Mouse (Mus musculus) limb, embryonic 15.5 days (tissue): Measurements from ENCODE around the gene Ttc28. TPM values are rescaled to one million over a fixed set of nuclear protein-coding genes. Genes with fewer than 3 reads are reported as not detected.

Source experiments
- ATAC-seq: fragments of 200-750 bp; cut with Nextera tagmentation; 2 replicates; pipeline ENCODE4 v1.8.0; 2017; ENCODE audit warnings: low read depth, moderate TSS enrichment; ENCODE audit not compliant: insufficient number of reproducible peaks, low FRiP score, low TSS enrichment
- H3K27ac ChIP-seq: fragments of 300-500 bp; sonication (generic); 2 replicates; pipeline ENCODE4 v1.5.1; 2015; ENCODE audit warnings: moderate library complexity, mild to moderate bottlenecking, inconsistent platforms
- H3K27me3 ChIP-seq: fragments of 300-500 bp; sonication (generic); 2 replicates; pipeline ENCODE4 v1.6.1; 2015; ENCODE audit warnings: inconsistent platforms
- H3K36me3 ChIP-seq: fragments of 300-500 bp; sonication (generic); 2 replicates; pipeline ENCODE4 v1.6.1; 2015; ENCODE audit warnings: inconsistent platforms
- H3K4me1 ChIP-seq: fragments of 300-500 bp; sonication (generic); 2 replicates; pipeline ENCODE4 v1.6.1; 2015; ENCODE audit warnings: inconsistent platforms
- H3K4me2 ChIP-seq: fragments of 300-500 bp; sonication (generic); 2 replicates; pipeline ENCODE4 v1.6.1; 2015; ENCODE audit warnings: mild to moderate bottlenecking, inconsistent platforms
- H3K4me3 ChIP-seq: fragments of 300-500 bp; sonication (generic); 2 replicates; pipeline ENCODE4 v1.5.1; 2015; ENCODE audit warnings: mild to moderate bottlenecking, inconsistent platforms
- H3K9ac ChIP-seq: fragments of 300-500 bp; sonication (generic); 2 replicates; pipeline ENCODE4 v1.6.1; 2015; ENCODE audit warnings: inconsistent platforms
- H3K9me3 ChIP-seq: fragments of 300-500 bp; sonication (generic); 2 replicates; pipeline ENCODE4 v1.6.1; 2016; ENCODE audit warnings: inconsistent platforms
- WGBS: fragments of 180-500 bp; shearing (Covaris S2); methylation state at CpG from one replicate; pipeline ENCODE4 v1.1.7; 2015; 5-methylcytosine and 5-hydroxymethylcytosine counted together
- polyA plus RNA-seq: library from polyadenylated mRNA; unstranded; fragments of >200 nt; fragmentation: Nextera tagmentation; extraction: Ambion mirVana; gene quantifications from 2 replicates; pipeline ENCODE4 v1.2.1, GENCODE M21; 2015

Gene Ttc28
- polyA plus RNA-seq, 1 experiment from 2014 or later = 14.7 TPM

DNA sequence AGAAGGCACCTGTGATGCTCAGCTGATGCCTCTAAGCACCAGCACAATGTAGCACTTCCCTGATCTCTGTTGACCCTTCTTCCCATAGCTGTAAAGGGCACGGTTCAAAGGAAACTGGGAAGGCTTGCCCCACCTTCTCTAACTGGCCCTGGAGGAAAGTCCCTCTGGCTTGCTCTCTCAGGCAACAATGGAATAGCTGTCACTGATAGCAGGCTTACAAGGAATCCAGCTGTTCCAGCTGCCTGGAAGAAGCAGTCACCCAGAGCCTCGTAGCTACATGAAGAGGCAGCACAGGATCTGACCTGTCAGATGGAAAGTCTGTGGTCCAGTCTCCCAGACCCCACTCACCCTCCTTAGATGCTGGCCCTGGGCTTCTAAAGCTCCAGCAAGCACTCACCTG lies 389.2 kb downstream of the Ttc28 start:
- Histone ChIP-seq H3K4me3 (no peak overlapping the region), H3K27me3 (no peaks in the 10 kb centered on the region), H3K4me2 (no peak overlapping the region), H3K27ac (no peak overlapping the region), H3K9ac (no peak overlapping the region), H3K36me3 (peaks cover 68% of the 10 kb centered on the region), H3K9me3 (peaks cover 5% of the 10 kb centered on the region; the same call in 1 of the 2 replicates), H3K4me1 (peaks cover 19% of the 10 kb centered on the region; the same call in 1 of the 2 replicates)
- no peak for ATAC-seq
- 52% methylated on average over 2 of the region's 2 CpGs for WGBS

DNA sequence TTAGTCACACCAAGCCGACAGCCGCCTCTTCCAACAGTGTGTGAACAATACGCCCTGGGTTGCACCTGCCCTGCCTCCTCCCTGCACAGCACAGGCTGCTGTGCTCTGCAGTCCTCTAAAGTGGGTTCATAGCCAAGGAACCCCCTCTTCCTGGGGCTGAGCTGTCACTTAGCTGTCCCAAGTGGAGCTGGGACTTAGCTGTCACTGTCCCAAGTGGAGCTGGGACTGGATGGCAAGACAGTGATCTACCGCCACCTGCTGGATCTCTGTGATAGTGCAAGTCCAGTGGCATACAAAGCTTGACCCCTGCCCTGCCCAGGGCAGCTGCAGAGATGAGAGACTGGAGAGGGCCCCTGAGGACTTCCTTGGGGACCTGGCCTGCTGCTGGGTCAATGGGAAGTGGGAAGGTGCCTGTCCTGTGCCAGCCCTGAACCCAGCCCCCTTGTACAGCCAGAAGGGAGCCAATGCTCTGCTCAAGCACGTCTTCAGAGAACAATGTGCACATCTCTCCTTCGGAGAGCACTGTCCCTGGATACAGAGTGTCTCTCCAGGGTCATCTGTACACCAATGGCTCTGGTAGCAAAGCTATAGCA lies 390.1 kb downstream of the Ttc28 start:
- Histone ChIP-seq H3K4me3 (no peak overlapping the region), H3K27me3 (no peaks in the 10 kb centered on the region), H3K9me3 (peaks cover 5% of the 10 kb centered on the region; the same call in 1 of the 2 replicates), H3K4me1 (peaks cover 18% of the 10 kb centered on the region; the same call in 1 of the 2 replicates), H3K36me3 (peaks cover 74% of the 10 kb centered on the region), H3K9ac (no peak overlapping the region), H3K27ac (no peak overlapping the region), H3K4me2 (no peak overlapping the region)
- 67% methylated on average over 6 of the region's 6 CpGs for WGBS
- 0 out of 2 replicates have a peak, but pooled peaks have one; percentile 7 for ATAC-seq

DNA sequence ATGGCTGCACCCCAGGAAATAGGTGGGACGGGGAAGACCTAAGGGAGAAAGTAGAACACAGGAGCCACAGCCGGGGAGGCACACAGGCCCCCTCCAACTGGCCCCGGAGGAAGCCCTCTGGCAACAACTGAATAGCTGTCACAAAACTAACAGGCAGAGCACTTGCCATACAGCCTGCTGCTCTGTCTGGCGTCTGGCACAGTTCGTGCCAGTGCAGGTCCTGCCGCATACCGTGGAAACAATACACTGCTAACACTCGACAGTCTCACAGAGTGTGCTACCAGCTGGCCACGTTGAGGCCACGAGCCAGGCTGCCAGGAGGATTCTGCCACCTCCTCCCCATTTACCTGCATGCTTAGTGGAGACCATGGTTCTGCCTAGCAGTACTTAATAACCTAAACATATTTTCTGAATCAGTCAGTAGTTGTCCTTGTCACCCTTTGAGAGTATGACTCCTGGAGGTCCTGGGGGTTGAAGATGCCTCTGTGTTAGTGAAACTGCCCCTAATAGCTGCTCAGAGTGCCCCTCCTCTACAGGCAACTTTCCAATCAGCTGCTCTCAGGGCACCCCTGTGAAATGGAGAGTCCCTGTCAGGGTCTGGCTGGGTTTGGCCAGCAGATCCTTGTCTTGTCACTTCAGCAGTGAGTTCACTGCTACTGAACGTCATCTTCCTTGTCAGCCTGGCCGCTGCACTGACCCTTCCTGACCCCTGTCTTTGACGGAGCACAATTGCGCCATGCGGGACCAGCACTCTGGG lies 390.8 kb downstream of the Ttc28 start:
- ATAC-seq = no peak
- no peaks in the 10 kb centered on the region for H3K27me3 ChIP-seq
- H3K4me3 ChIP-seq = no peak overlapping the region
- no peak overlapping the region for H3K27ac ChIP-seq
- no peak overlapping the region for H3K4me2 ChIP-seq
- peaks cover 5% of the 10 kb centered on the region; the same call in 1 of the 2 replicates for H3K9me3 ChIP-seq
- WGBS = 69% methylated on average over 15 of the region's 15 CpGs
- H3K36me3 ChIP-seq = peaks cover 72% of the 10 kb centered on the region
- H3K4me1 ChIP-seq = peaks cover 19% of the 10 kb centered on the region; the same call in 1 of the 2 replicates
- no peak overlapping the region for H3K9ac ChIP-seq

DNA sequence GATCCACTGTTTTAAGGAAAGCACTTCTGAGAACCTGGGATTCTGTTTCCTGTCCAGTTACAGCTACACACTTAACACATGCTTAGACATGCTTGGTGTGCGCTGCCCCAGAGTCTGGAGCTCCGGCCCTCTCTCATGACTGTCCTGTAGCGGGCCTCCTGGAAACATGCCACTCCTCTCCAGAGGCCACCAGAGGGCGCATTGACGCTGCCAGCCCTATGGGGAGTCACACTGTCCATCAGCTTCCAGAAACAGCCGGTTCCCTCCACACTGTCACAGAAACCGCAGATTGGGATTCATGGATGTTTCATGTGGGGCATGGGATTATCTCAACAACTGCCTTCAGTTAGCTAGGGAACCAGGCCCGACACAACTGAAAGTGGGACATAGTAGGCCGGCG lies 394.0 kb downstream of the Ttc28 start:
- Histone ChIP-seq H3K27ac (no peak overlapping the region), H3K4me1 (peaks cover 21% of the 10 kb centered on the region; the same call in 1 of the 2 replicates), H3K9me3 (no peaks in the 10 kb centered on the region), H3K9ac (no peak overlapping the region), H3K4me2 (no peak overlapping the region), H3K27me3 (no peaks in the 10 kb centered on the region), H3K4me3 (no peak overlapping the region), H3K36me3 (peaks cover 73% of the 10 kb centered on the region)
- 32% methylated on average over 10 of the region's 10 CpGs for WGBS
- no peak for ATAC-seq

DNA sequence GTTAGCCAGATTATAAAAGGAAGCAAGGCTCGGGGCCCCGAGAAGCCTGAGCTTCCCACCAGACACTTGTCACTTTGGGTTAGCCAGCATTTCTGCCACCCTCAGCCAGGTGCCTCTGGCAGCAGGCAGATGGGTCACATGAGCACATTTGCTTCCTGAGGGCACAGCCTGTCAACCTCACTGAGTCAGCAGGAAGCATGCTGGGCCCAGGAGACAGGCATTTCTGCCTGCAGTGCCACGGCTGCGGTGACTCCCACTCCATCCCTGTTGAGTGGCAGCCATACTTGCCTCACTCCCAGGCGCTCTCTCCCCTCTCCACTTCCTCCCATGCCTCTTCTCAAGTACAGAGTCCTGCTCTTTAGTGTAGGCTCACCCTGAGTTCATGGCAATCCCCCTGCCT lies 395.3 kb downstream of the Ttc28 start:
- Histone ChIP-seq H3K4me3 (no peak overlapping the region), H3K4me1 (peaks cover 14% of the 10 kb centered on the region; the same call in 1 of the 2 replicates), H3K9ac (no peak overlapping the region), H3K36me3 (peaks cover 82% of the 10 kb centered on the region), H3K27ac (no peak overlapping the region), H3K9me3 (no peaks in the 10 kb centered on the region), H3K4me2 (no peak overlapping the region), H3K27me3 (no peaks in the 10 kb centered on the region)
- 71% methylated on average over 5 of the region's 5 CpGs for WGBS
- ATAC-seq = no peak

DNA sequence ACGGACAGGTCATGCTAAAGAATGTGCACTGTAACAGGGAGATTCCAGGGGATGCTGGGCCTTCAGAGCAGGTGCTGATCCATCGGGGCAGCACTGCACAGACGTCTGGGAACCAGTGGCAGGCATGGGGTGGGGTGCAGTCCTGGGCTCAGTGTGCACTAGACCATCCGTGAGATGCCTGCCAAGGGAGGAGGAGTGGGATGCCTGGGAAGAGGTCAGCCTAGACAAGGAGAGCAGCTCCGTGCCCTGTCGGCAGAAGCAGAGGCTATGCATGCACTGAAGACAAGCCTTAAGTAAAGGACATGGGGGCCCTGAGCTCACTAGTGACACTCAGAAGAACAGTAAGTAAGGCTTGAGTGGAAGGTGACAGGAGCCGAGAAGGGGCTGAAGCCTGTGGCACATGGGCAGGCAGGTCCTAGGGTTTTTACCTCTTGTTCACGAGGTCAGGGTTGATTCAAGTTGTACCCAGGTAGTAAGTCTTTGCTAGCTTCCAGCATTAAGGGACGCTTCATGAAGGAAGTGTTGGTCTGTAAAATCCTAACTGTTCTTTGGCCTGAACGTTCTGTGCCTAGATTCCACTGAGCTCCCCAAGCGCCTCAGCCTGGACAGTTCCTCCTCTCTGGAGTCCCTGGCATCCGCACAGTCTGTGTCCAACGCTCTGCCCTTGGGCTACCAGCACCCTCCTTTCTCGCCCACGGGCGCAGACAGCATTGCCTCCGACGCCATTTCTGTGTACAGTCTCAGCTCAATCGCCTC lies 405.0 kb downstream of the Ttc28 start:
- no peak overlapping the region for H3K4me3 ChIP-seq
- no peaks in the 10 kb centered on the region for H3K27me3 ChIP-seq
- ATAC-seq = no peak
- no peak overlapping the region for H3K4me2 ChIP-seq
- 85% methylated on average over 19 of the region's 19 CpGs for WGBS
- peaks cover 7% of the 10 kb centered on the region; the same call in 1 of the 2 replicates for H3K4me1 ChIP-seq
- no peaks in the 10 kb centered on the region for H3K9me3 ChIP-seq
- peaks cover 70% of the 10 kb centered on the region for H3K36me3 ChIP-seq
- no peak overlapping the region for H3K9ac ChIP-seq
- H3K27ac ChIP-seq = no peak overlapping the region

DNA sequence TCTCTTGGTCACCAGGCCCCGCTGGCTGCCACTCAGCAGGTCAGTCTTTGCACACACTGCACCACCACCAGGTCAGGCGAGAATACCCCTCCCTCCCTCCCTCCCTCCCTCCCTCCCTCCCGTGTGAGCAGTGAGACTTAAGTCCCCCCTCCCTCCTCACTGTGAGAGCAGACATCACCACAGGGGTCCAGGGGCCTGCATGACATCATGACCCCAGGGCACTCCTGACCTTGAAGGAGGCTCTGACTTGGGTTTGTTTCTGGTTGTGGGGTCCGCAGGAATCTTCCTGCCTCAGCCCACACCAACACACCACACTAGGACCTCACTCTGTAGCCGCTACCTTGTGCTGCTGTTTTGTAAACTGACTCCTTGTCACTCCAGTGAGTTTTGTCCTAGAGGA lies 408.0 kb downstream of the Ttc28 start:
- H3K27me3 ChIP-seq = no peaks in the 10 kb centered on the region
- no peak overlapping the region for H3K9ac ChIP-seq
- H3K4me3 ChIP-seq = no peak overlapping the region
- no peaks in the 10 kb centered on the region for H3K9me3 ChIP-seq
- no peak overlapping the region for H3K27ac ChIP-seq
- WGBS = 75% methylated on average over 5 of the region's 5 CpGs
- peaks cover 42% of the 10 kb centered on the region for H3K36me3 ChIP-seq
- ATAC-seq = no peak
- peaks cover 21% of the 10 kb centered on the region for H3K4me1 ChIP-seq
- H3K4me2 ChIP-seq = no peak overlapping the region

DNA sequence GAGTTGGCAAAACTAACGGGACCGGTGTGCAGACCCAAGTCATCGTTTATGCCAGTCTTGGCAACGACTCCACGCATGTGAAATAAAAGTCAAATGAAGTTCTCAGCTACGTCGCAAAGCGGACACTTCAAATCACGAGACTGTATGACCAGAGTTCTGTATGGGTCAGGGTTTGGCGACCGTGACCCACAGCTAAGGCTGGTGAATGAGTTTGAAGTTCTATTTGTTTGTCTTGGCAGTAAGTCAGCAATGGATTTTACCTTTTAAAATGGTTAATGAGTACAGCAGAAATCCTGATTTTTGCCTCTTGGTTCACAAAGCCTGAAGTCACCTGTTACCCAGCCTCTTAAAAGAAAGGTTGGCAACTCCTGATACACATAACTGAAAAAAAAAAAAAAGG lies 408.9 kb downstream of the Ttc28 start:
- Histone ChIP-seq H3K9ac (no peak overlapping the region), H3K4me1 (peaks cover 23% of the 10 kb centered on the region), H3K9me3 (no peaks in the 10 kb centered on the region), H3K27me3 (no peaks in the 10 kb centered on the region), H3K36me3 (peaks cover 32% of the 10 kb centered on the region), H3K4me2 (no peak overlapping the region), H3K4me3 (no peak overlapping the region), H3K27ac (0 out of 2 replicates have a peak overlapping the region, but pooled peaks have one; percentile 1)
- no peak for ATAC-seq
- 61% methylated on average over 11 of the region's 11 CpGs for WGBS

DNA sequence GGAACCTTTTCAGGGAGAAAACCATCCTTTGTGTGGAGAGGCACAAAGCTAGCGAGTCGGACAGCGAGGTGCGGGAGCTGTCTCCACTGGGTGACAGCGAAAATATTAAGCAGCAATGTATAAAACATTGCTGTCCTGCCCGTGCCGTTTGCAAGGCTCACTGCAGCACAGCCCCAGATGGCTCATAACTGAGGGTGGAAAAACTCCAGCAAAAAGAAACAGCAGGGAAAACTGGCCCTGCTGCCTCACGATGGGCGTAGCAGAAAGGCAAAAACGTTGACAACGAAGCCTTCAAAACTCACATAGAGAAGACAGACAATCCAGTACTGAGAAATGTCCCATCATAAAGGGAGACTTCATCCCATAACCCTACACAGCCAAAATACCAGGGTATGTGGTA lies 410.5 kb downstream of the Ttc28 start:
- no peak overlapping the region for H3K4me2 ChIP-seq
- H3K4me3 ChIP-seq = no peak overlapping the region
- 55% methylated on average over 11 of the region's 11 CpGs for WGBS
- H3K27me3 ChIP-seq = no peaks in the 10 kb centered on the region
- no peaks in the 10 kb centered on the region for H3K9me3 ChIP-seq
- no peak for ATAC-seq
- H3K27ac ChIP-seq = 0 out of 2 replicates have a peak overlapping the region, but pooled peaks have one; percentile 2
- H3K36me3 ChIP-seq = peaks cover 17% of the 10 kb centered on the region
- H3K9ac ChIP-seq = no peak overlapping the region
- peaks cover 26% of the 10 kb centered on the region for H3K4me1 ChIP-seq

DNA sequence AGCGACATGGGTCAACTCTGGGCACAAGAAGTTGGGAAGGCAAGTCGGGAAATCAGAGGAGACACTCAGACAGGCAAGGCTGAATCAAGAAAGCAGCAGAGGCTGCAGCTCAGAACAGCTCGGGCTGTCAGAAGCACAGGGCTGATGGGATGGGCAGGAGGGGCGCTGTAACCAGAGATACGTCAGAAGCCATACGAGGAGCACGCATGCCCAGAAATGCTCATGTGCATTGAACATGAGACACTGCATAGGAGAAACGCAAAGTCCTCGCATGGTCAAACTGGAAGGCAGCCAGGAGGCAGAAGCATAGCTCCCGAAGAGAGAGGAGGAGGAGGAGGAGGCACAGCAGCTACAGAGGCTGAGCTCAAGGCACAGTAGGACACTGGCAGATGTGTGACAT lies 412.0 kb downstream of the Ttc28 start:
- Histone ChIP-seq H3K4me3 (no peak overlapping the region), H3K9me3 (no peaks in the 10 kb centered on the region), H3K27ac (no peak overlapping the region), H3K27me3 (no peaks in the 10 kb centered on the region), H3K4me1 (peaks cover 26% of the 10 kb centered on the region), H3K4me2 (0 out of 2 replicates have a peak overlapping the region, but pooled peaks have one; percentile 5), H3K36me3 (peaks cover 2% of the 10 kb centered on the region), H3K9ac (no peak overlapping the region)
- WGBS = 46% methylated on average over 10 of the region's 10 CpGs
- ATAC-seq = 0 out of 2 replicates have a peak, but pooled peaks have one; percentile 51

DNA sequence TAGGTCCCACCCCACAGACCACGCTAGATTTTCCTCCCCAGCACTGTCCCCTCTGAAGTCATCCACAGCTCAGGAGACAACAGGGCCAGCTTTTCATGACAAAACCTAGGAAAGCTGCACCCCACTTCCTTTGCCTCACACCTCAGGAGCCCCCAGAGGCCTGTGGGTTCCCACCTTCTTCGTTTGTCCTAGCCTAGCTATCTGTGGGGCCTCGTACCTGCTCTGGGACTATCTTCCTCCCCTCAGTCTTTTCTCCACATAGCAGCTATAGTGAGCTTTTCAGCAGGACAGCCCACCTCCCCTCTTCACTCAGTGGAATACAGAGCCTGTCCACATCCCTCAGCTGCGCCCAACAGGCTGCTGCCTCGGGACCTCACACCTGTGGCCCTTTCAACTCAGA lies 418.2 kb downstream of the Ttc28 start:
- no peak for ATAC-seq
- 52% methylated on average over 5 of the region's 5 CpGs for WGBS

More for the DNA sequence above, 418.2 kb downstream of the Ttc28 start:
- Histone ChIP-seq H3K27ac (no peak overlapping the region), H3K4me2 (no peak overlapping the region), H3K36me3 (no peaks in the 10 kb centered on the region), H3K9me3 (no peaks in the 10 kb centered on the region), H3K9ac (no peak overlapping the region), H3K4me3 (no peak overlapping the region), H3K4me1 (peaks cover 5% of the 10 kb centered on the region; the same call in 1 of the 2 replicates), H3K27me3 (no peaks in the 10 kb centered on the region)
